Mouse (Mus musculus) MEL (cell line): ENCODE results near the gene Ap1m1. TPM values are rescaled to one million over a fixed set of nuclear protein-coding genes. Genes with fewer than 3 reads are reported as not detected.

Experiments used
- DNase-seq: peaks from one replicate; pipeline ENCODE4 v3.0.0; 2011; ENCODE audit warnings: low read depth, low spot score
- H3K27ac ChIP-seq: 2 replicates; pipeline ENCODE4 v1.5.1; 2012; ENCODE audit warnings: low read depth, mild to moderate bottlenecking, control low read depth, low read length, moderate library complexity; ENCODE audit not compliant: control insufficient read depth
- H3K27me3 ChIP-seq, 2 experiments: fragments of 150-350 bp in 1 of 2; sonication (generic) in 1 of 2; 2 replicates each; pipeline ENCODE4 v1.6.1; 2012; ENCODE audit warnings: low read length in 2 of 2, mild to moderate bottlenecking in 2 of 2, improper control_type of control experiment in 1 of 2, moderate library complexity in 1 of 2; ENCODE audit not compliant: insufficient read depth in 2 of 2, control insufficient read depth in 1 of 2
- H3K36me3 ChIP-seq, 2 experiments: 2 replicates each; pipeline ENCODE4 v1.6.1; 2012 to 2014; ENCODE audit warnings: low read length in 2 of 2, improper control_type of control experiment in 1 of 2, inconsistent platforms in 1 of 2, mild to moderate bottlenecking in 1 of 2; ENCODE audit not compliant: insufficient read depth in 2 of 2, control insufficient read depth in 1 of 2
- H3K4me1 ChIP-seq, 2 experiments: fragments of 150-350 bp in 1 of 2; sonication (generic) in 1 of 2; 2 replicates each; pipeline ENCODE4 v1.6.1; 2012; ENCODE audit warnings: low read length in 2 of 2, improper control_type of control experiment in 1 of 2, mild to moderate bottlenecking in 1 of 2; ENCODE audit not compliant: insufficient read depth in 2 of 2, control insufficient read depth in 1 of 2
- H3K4me3 ChIP-seq, 2 experiments: fragments of 150-350 bp in 1 of 2; sonication (generic) in 1 of 2; 2 replicates each; pipeline ENCODE4 v1.5.1; 2012; ENCODE audit warnings: low read depth in 2 of 2, low read length in 2 of 2, mild to moderate bottlenecking in 2 of 2, moderate library complexity in 2 of 2, control low read depth in 1 of 2, improper control_type of control experiment in 1 of 2; ENCODE audit not compliant: control insufficient read depth in 1 of 2, insufficient read depth in 1 of 2
- H3K79me2 ChIP-seq: 2 replicates; pipeline ENCODE4 v1.6.1; 2012; ENCODE audit warnings: mild to moderate bottlenecking, low read length, moderate library complexity; ENCODE audit not compliant: control insufficient read depth, poor library complexity, insufficient read depth
- H3K9ac ChIP-seq: 2 replicates; pipeline ENCODE4 v1.6.1; 2012; ENCODE audit warnings: low read depth, mild to moderate bottlenecking, control low read depth, low read length, moderate library complexity; ENCODE audit not compliant: control insufficient read depth, poor library complexity, severe bottlenecking
- H3K9me3 ChIP-seq: fragments of 150-350 bp; sonication (generic); replicated peaks from 2 replicates; pipeline ENCODE4 v1.6.1; 2012; ENCODE audit warnings: mild to moderate bottlenecking, low read length, improper control_type of control experiment, moderate library complexity; ENCODE audit not compliant: insufficient read depth
- E2F4 ChIP-seq: IDR thresholded peaks from 2 replicates; pipeline ENCODE4 v1.6.1; 2011; ENCODE audit warnings: low read depth, low read length, improper control_type of control experiment, borderline replicate concordance
- EP300 ChIP-seq, 2 experiments: IDR thresholded peaks; 2 replicates each; pipeline ENCODE4 v1.6.1; 2011; ENCODE audit warnings: improper control_type of control experiment in 2 of 2, low read length in 2 of 2, low read depth in 1 of 2, mild to moderate bottlenecking in 1 of 2
- ETS1 ChIP-seq: IDR thresholded peaks from 2 replicates; pipeline ENCODE4 v1.6.1; 2012; ENCODE audit warnings: low read depth, mild to moderate bottlenecking, inconsistent platforms, low read length, improper control_type of control experiment, moderate library complexity
- JUND ChIP-seq: IDR thresholded peaks from 2 replicates; pipeline ENCODE4 v1.6.1; 2011; ENCODE audit warnings: low read depth, mild to moderate bottlenecking, improper control_type of control experiment, low read length
- KAT2A ChIP-seq: conservative IDR thresholded peaks from 2 replicates; pipeline ENCODE4 v1.6.1; 2012; ENCODE audit warnings: low read depth, low read length, improper control_type of control experiment, inconsistent platforms
- MEF2A ChIP-seq: IDR thresholded peaks from 2 replicates; pipeline ENCODE4 v1.6.1; 2014; ENCODE audit warnings: low read depth, mild to moderate bottlenecking, inconsistent platforms, low read length, improper control_type of control experiment; ENCODE audit not compliant: poor library complexity, insufficient replicate concordance, severe bottlenecking; ENCODE audit errors: extremely low read depth
- MYC ChIP-seq: IDR thresholded peaks from 2 replicates; pipeline ENCODE4 v1.6.1; 2011; ENCODE audit warnings: low read depth, mild to moderate bottlenecking, low read length, improper control_type of control experiment, moderate library complexity
- POLR2A ChIP-seq, 2 experiments: IDR thresholded peaks; 2 replicates each; pipeline ENCODE4 v1.6.1; 2011 to 2012; ENCODE audit warnings: low read length in 2 of 2, mild to moderate bottlenecking in 2 of 2, control low read depth in 1 of 2, improper control_type of control experiment in 1 of 2, low read depth in 1 of 2, moderate library complexity in 1 of 2; ENCODE audit not compliant: control insufficient read depth in 1 of 2, insufficient read depth in 1 of 2, poor library complexity in 1 of 2
- POLR2AphosphoS2 ChIP-seq: IDR thresholded peaks from 2 replicates; pipeline ENCODE4 v1.6.1; 2011; ENCODE audit warnings: low read length, improper control_type of control experiment
- TAL1 ChIP-seq: IDR thresholded peaks from 2 replicates; pipeline ENCODE4 v1.6.1; 2012; ENCODE audit warnings: mild to moderate bottlenecking, inconsistent platforms, low read length, moderate library complexity, mixed read lengths
- TBP ChIP-seq: IDR thresholded peaks from 2 replicates; pipeline ENCODE4 v1.8.0; 2011; ENCODE audit warnings: low read depth, low read length, improper control_type of control experiment
- UBTF ChIP-seq: IDR thresholded peaks from 2 replicates; pipeline ENCODE4 v1.6.1; 2012; ENCODE audit warnings: low read depth, mild to moderate bottlenecking, inconsistent platforms, low read length, improper control_type of control experiment, moderate library complexity, borderline replicate concordance; ENCODE audit not compliant: insufficient read depth
- USF1 ChIP-seq: IDR thresholded peaks from 2 replicates; pipeline ENCODE4 v1.6.1; 2014; ENCODE audit warnings: low read depth, mild to moderate bottlenecking, inconsistent platforms, low read length, improper control_type of control experiment, moderate library complexity
- ZMIZ1 ChIP-seq: IDR thresholded peaks from 2 replicates; pipeline ENCODE4 v1.6.1; 2012; ENCODE audit warnings: low read depth, mild to moderate bottlenecking, inconsistent platforms, low read length, improper control_type of control experiment, moderate library complexity
- ZNF384 ChIP-seq: IDR thresholded peaks from 2 replicates; pipeline ENCODE4 v1.6.1; 2012; ENCODE audit warnings: low read depth, mild to moderate bottlenecking, inconsistent platforms, low read length, improper control_type of control experiment
- polyA plus RNA-seq, 2 experiments: library from polyadenylated mRNA; stranded (reverse) in 1 of 2; unstranded in 1 of 2; fragments of >175 nt in 1 of 2; fragments of >200 nt in 1 of 2; gene quantifications; 2 replicates each; pipeline versions ENCODE4 v1.2.1 to v1.2.4; 2012; ENCODE audit warnings: low replicate concordance in 2 of 2, low read depth in 1 of 2; ENCODE audit not compliant: insufficient read length in 2 of 2, insufficient read depth in 1 of 2, missing spikeins in 1 of 2
- total RNA-seq: library from RNA; depleted of rRNA; stranded (reverse); fragments of 300-350 nt; gene quantifications from 2 replicates; pipeline ENCODE4 v1.2.3, GENCODE M21; 2012

Gene Ap1m1
- total and polyA plus RNA-seq, 3 experiments = 47.4 to 117 TPM; not detected in 1

- peaks cover 0 to 7% of the 10 kb centered on the region in 2 experiments; a peak in 2 of 4 replicates for H3K36me3 ChIP-seq
- H3K9me3 ChIP-seq = no peaks in the 10 kb centered on the region
- no peak overlapping the region for H3K9ac ChIP-seq
- H3K79me2 ChIP-seq = no peaks in the 10 kb centered on the region
- DNase-seq = no peak
- 0 out of 4 replicates have a peak, but pooled peaks cover 0 to 1% of the 10 kb centered on the region in 2 experiments for H3K27me3 ChIP-seq
- H3K27ac ChIP-seq = no peak overlapping the region
- TF ChIP-seq ZNF384 (no peak), MEF2A (no peak), KAT2A (no peak), POLR2A (IDR thresholded peaks at IDR 0.05; ENCODE audit: control insufficient read depth in 1 of 2, insufficient read depth in 1 of 2, low read depth in 1 of 2, low read length in 2 of 2, poor library complexity in 1 of 2) (no peak), JUND (no peak), TBP (no peak), TAL1 (no peak)
- H3K4me1 ChIP-seq = peaks cover 4 to 7% of the 10 kb centered on the region in 2 experiments
- H3K4me3 ChIP-seq = no peak overlapping the region
Observed at GRCm38 (mm10) chr8:72296561-72296960, 56.7 kb downstream of the Ap1m1 start.

GRCm38 (mm10) chr8:72298928-72299327 is 59.1 kb downstream of the Ap1m1 start:
- no peak for TF ChIP-seq MYC
- TF ChIP-seq EP300 (IDR thresholded peaks at IDR 0.05; ENCODE audit: low read depth in 1 of 2, low read length in 2 of 2) = no peak
- no peak for TF ChIP-seq UBTF
- TF ChIP-seq ZMIZ1 = no peak
- no peak for TF ChIP-seq JUND
- TF ChIP-seq USF1 = no peak
- no peak for TF ChIP-seq POLR2AphosphoS2
- TF ChIP-seq POLR2A (IDR thresholded peaks at IDR 0.05; ENCODE audit: control insufficient read depth in 1 of 2, insufficient read depth in 1 of 2, low read depth in 1 of 2, low read length in 2 of 2, poor library complexity in 1 of 2) = no peak
- TF ChIP-seq MEF2A = no peak
- no peak for TF ChIP-seq ETS1
- TF ChIP-seq E2F4 = no peak
- no peak for DNase-seq
- Histone ChIP-seq H3K27me3 (peaks cover 0 to 4% of the 10 kb centered on the region in 2 experiments; a peak in 3 of 4 replicates), H3K36me3 (peaks cover 0 to 7% of the 10 kb centered on the region in 2 experiments; a peak in 2 of 4 replicates), H3K27ac (no peak overlapping the region), H3K9me3 (no peaks in the 10 kb centered on the region), H3K9ac (no peak overlapping the region), H3K79me2 (no peaks in the 10 kb centered on the region), H3K4me3 (no peak overlapping the region), H3K4me1 (peaks cover 4 to 7% of the 10 kb centered on the region in 2 experiments)
